Mouse (Mus musculus) lung, embryonic 16.5 days (tissue): ENCODE measurements around the gene Lrp2. TPM values are rescaled to one million over a fixed set of nuclear protein-coding genes. Genes with fewer than 3 reads are reported as not detected.

Experiments
- ATAC-seq: fragments of 200-750 bp; cut with Nextera tagmentation; 2 replicates; pipeline ENCODE4 v1.8.0; 2017; ENCODE audit warnings: low read depth, mild to moderate bottlenecking, moderate library complexity
- H3K27ac ChIP-seq: fragments of 300-500 bp; sonication (generic); 2 replicates; pipeline ENCODE4 v1.5.1; 2014; ENCODE audit warnings: mild to moderate bottlenecking, control low read depth, low read length
- H3K27me3 ChIP-seq: fragments of 300-500 bp; sonication (generic); 2 replicates; pipeline ENCODE4 v1.6.1; 2014; ENCODE audit warnings: low read depth, low read length, mixed read lengths; ENCODE audit not compliant: control insufficient read depth, insufficient read depth
- H3K36me3 ChIP-seq: fragments of 300-500 bp; sonication (generic); 2 replicates; pipeline ENCODE4 v1.6.1; 2014; ENCODE audit warnings: low read length; ENCODE audit not compliant: control insufficient read depth, insufficient read depth
- H3K4me1 ChIP-seq: fragments of 300-500 bp; sonication (generic); replicated peaks from 2 replicates; pipeline ENCODE4 v1.6.1; 2014; ENCODE audit warnings: low read length, mixed read lengths; ENCODE audit not compliant: control insufficient read depth, insufficient read depth
- H3K4me2 ChIP-seq: fragments of 300-500 bp; sonication (generic); 2 replicates; pipeline ENCODE4 v1.6.1; 2014; ENCODE audit warnings: low read depth, low read length, control low read depth
- H3K4me3 ChIP-seq: fragments of 300-500 bp; sonication (generic); 2 replicates; pipeline ENCODE4 v1.5.1; 2014; ENCODE audit warnings: mild to moderate bottlenecking, low read length, control low read depth
- H3K9ac ChIP-seq: fragments of 300-500 bp; sonication (generic); 2 replicates; pipeline ENCODE4 v1.6.1; 2014; ENCODE audit warnings: low read length, control low read depth
- H3K9me3 ChIP-seq: fragments of 300-500 bp; sonication (generic); 2 replicates; pipeline ENCODE4 v1.6.1; 2016; ENCODE audit warnings: low read length; ENCODE audit not compliant: control insufficient read depth
- WGBS: fragments of 180-500 bp; shearing (Covaris S2); extraction: QIAGEN DNeasy Blood & Tissue Kit; methylation state at CpG from one replicate; pipeline ENCODE4 v1.1.7; 2014; 5-methylcytosine and 5-hydroxymethylcytosine counted together
- polyA plus RNA-seq: library from polyadenylated mRNA; unstranded; fragments of >200 nt; fragmentation: Nextera tagmentation; extraction: Ambion mirVana; gene quantifications from 2 replicates; pipeline ENCODE4 v1.2.1, GENCODE M21; 2015

The Lrp2 gene
- 0.29 and 0.39 TPM in 2 replicates for polyA plus RNA-seq

DNA sequence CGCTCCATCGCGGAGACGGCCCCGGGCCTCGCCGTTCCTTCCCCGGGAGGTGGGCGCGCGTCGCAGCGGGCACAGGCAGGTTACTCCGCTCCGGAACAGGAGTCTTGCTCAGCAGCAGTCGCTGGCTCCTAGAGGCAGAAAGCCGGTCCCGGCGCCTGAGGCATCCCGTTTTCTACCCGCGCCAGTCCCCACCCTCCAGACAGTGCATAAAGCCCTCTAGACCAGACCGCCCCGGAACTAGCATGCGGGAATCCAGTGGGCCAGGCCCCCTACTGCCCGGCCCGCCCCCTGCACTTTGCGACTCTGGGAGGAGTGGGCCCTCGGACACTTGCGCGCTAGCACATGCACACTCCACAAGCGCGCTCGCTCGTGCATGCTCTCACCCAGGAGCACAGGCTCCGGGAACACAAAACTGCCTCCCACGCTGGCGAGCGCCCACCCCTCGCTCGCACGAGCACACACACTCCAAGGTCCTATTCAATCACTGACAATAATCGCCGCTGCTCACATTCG is at the start of gene Lrp2:
Gene Lrp2, minus strand, starts transcription at position 180 of the 513 bp plus-strand sequence.
- H3K9me3 ChIP-seq = no peaks in the 10 kb centered on the region
- H3K4me1 ChIP-seq = peaks cover 25% of the 10 kb centered on the region
- no peak within 1 kb of the TSS for H3K27ac ChIP-seq
- WGBS = under 1% methylated on average over 45 of the region's 45 CpGs
- peak within 1 kb of the TSS; percentile 99 for H3K4me2 ChIP-seq
- ATAC-seq = peak; percentile 76
- H3K4me3 ChIP-seq = peak within 1 kb of the TSS; percentile 65
- H3K27me3 ChIP-seq = peaks cover 55% of the 10 kb centered on the region
- no peaks in the 10 kb centered on the region for H3K36me3 ChIP-seq
- peak within 1 kb of the TSS; percentile 49 for H3K9ac ChIP-seq

DNA sequence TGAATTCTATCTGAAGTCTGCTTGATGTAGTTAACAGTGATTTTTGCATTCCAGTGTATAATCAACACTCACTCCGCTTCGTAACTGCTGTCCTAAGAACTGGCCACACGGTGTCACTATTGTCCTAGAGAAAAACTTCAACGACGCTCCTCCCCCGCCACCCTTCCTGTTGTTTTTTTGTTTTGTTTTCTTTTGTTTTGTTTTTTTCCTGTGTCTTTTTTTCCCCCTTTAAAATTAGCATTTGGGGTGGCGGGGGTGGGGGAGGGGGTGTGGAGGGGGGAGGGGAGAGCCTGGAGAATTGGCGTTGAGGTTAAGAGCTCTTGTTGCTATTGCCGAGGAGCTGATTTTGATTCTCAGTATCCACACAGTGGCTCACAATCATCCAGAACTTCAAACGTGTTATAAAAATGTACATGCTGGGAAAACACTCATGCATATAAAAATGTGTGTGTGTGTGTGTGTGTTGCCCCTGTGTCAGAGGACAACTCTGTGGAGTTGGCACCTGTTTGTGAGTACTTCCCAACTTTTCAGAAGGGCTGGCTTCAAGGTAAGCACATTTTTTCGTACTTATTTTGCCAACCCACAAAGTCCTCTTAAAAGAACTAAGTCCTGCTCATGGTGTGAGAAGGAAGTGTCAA is 49.3 kb upstream of the Lrp2 start:
- Histone ChIP-seq H3K4me3 (peak overlapping the region; percentile 44), H3K4me1 (0 out of 2 replicates have a peak, but pooled peaks cover 5% of the 10 kb centered on the region), H3K9me3 (no peaks in the 10 kb centered on the region), H3K9ac (peak overlapping the region; percentile 27; the same call in 1 of the 2 replicates), H3K27me3 (no peaks in the 10 kb centered on the region), H3K27ac (no peak overlapping the region), H3K36me3 (no peaks in the 10 kb centered on the region), H3K4me2 (peak overlapping the region; percentile 37)
- ATAC-seq = peak; percentile 29; the same call in 1 of the 2 replicates
- 7% methylated on average over 11 of the region's 11 CpGs for WGBS

DNA sequence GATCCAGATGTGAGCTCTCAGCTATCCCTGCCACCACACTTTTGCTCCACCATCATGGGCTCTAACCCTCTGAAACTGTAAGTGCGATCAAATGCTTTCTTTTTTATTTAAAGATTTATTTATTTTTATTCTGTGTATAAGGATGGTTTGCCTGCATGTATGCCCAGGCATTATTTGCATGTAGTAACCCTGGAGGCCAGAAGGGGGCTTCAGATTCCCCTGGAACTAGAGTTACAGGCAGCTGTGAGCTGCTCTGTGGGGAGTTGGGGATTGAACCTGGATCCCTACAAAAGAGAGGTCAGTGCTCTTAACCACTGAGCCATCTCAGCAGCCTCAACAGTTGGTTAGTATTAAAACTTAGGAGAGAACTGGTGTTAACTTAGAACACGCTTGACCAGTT is 45.6 kb upstream of the Lrp2 start:
- ATAC-seq = no peak
- 87% methylated on average over 2 of the region's 2 CpGs for WGBS
- no peaks in the 10 kb centered on the region for H3K27me3 ChIP-seq
- H3K4me3 ChIP-seq = no peak overlapping the region
- 0 out of 2 replicates have a peak, but pooled peaks cover 5% of the 10 kb centered on the region for H3K4me1 ChIP-seq
- H3K9me3 ChIP-seq = no peaks in the 10 kb centered on the region
- no peak overlapping the region for H3K9ac ChIP-seq
- H3K27ac ChIP-seq = peak overlapping the region; percentile 53
- H3K4me2 ChIP-seq = no peak overlapping the region
- no peaks in the 10 kb centered on the region for H3K36me3 ChIP-seq

- H3K4me3 ChIP-seq = no peak overlapping the region
- H3K4me2 ChIP-seq = no peak overlapping the region
- no peaks in the 10 kb centered on the region for H3K27me3 ChIP-seq
- H3K36me3 ChIP-seq = no peaks in the 10 kb centered on the region
- no peaks in the 10 kb centered on the region for H3K9me3 ChIP-seq
- whole genome bisulfite sequencing = 57% methylated on average over 5 of the region's 5 CpGs
- peak overlapping the region; percentile 63 for H3K27ac ChIP-seq
- no peak overlapping the region for H3K9ac ChIP-seq
- 0 out of 2 replicates have a peak, but pooled peaks cover 5% of the 10 kb centered on the region for H3K4me1 ChIP-seq
- ATAC-seq = peak; percentile 86
Measured at GRCm38 (mm10) chr2:69630792-69631191, 44.9 kb upstream of the Lrp2 start.

DNA sequence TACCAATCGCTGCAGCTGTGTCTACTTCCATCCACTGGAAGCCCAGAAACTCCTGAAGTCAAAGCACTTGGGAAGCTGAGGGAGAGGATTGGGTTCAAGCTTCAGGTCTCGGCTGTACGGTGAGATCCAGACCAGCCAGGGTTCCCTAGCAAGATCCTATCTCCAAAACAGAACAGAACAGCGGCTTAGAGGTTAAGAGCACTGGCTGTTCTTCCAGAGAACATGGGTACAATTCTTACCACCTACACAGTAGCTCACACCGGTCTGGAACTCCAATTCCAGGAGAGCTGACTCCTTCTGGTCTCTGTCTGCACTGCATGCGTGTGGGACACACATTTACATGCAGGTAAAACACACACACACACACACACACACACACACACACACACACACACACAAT is 44.0 kb upstream of the Lrp2 start:
- no peak for ATAC-seq
- WGBS = 83% methylated on average over 6 of the region's 6 CpGs
- no peaks in the 10 kb centered on the region for H3K9me3 ChIP-seq
- no peak overlapping the region for H3K4me2 ChIP-seq
- no peak overlapping the region for H3K27ac ChIP-seq
- H3K4me3 ChIP-seq = no peak overlapping the region
- H3K36me3 ChIP-seq = no peaks in the 10 kb centered on the region
- no peaks in the 10 kb centered on the region for H3K27me3 ChIP-seq
- H3K9ac ChIP-seq = no peak overlapping the region
- 0 out of 2 replicates have a peak, but pooled peaks cover 3% of the 10 kb centered on the region for H3K4me1 ChIP-seq

DNA sequence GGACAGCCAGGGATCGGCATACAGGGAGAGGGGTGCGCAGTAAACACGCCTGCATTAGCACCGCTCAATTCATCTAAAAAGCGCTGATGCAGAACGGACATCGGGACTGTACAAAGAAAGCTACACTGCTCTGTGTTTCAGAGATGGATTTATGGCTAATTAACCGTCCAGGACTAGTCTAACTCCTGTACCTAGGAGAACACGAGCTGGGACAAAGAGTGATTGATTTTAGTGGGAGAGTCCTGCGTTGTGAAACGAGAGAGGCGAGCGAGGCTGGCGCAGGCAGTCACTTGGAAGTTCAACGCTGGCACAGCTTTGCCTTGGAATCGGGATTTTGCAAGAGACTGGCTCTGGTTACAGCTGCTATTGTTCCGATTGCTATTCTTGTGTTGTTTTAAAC is 43.4 kb upstream of the Lrp2 start:
- no peaks in the 10 kb centered on the region for H3K27me3 ChIP-seq
- 67% methylated on average over 17 of the region's 17 CpGs for WGBS
- H3K4me1 ChIP-seq = 0 out of 2 replicates have a peak, but pooled peaks cover 3% of the 10 kb centered on the region
- H3K27ac ChIP-seq = no peak overlapping the region
- no peak overlapping the region for H3K4me3 ChIP-seq
- ATAC-seq = no peak
- no peak overlapping the region for H3K4me2 ChIP-seq
- no peaks in the 10 kb centered on the region for H3K9me3 ChIP-seq
- H3K36me3 ChIP-seq = no peaks in the 10 kb centered on the region
- no peak overlapping the region for H3K9ac ChIP-seq

DNA sequence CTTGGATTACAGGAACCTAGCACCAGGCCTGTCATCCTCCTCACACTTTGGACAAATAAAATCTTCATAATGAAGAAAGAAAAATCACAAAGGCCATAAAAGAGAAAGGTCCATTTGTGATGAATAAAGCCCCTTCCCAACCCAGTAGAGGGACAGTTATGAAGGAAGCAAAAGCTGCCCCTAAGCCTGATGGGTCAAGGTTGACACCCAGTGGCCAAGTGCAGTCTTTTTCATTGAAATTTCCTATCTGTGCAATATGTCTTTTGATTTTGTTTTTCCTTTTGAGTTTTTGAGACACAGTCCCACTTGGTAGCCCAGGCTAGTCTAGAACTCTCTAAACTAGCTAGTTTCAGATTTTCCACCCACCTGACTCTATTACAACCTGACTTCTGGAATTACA is 33.4 kb upstream of the Lrp2 start:
- H3K27ac ChIP-seq = no peak overlapping the region
- H3K36me3 ChIP-seq = no peaks in the 10 kb centered on the region
- no peaks in the 10 kb centered on the region for H3K4me1 ChIP-seq
- no peaks in the 10 kb centered on the region for H3K9me3 ChIP-seq
- no peak for ATAC-seq
- no peak overlapping the region for H3K4me2 ChIP-seq
- no peaks in the 10 kb centered on the region for H3K27me3 ChIP-seq
- H3K4me3 ChIP-seq = no peak overlapping the region
- H3K9ac ChIP-seq = no peak overlapping the region

DNA sequence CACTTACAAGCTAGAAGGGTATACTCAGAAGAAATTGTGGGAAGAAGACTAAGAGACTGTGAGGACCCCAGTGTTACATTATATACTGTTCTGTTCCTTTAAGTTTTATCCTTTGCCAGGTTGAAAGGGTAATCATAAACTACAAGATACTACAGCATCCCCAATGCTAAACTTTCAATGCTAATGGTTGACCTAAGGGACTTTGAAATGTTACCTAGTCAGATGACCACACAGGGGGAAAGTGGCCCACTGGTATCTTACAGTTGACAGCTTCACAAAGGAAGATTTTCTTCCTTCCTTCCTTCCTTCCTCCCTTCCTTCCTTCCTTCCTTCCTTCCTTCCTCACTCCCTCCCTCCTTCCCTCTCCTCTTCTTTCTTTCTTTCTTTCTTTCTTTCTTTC is 32.5 kb upstream of the Lrp2 start:
- no peak for ATAC-seq
- H3K9me3 ChIP-seq = no peaks in the 10 kb centered on the region
- H3K4me2 ChIP-seq = no peak overlapping the region
- H3K36me3 ChIP-seq = no peaks in the 10 kb centered on the region
- H3K27ac ChIP-seq = no peak overlapping the region
- H3K27me3 ChIP-seq = no peaks in the 10 kb centered on the region
- no peaks in the 10 kb centered on the region for H3K4me1 ChIP-seq
- no peak overlapping the region for H3K4me3 ChIP-seq
- H3K9ac ChIP-seq = no peak overlapping the region

DNA sequence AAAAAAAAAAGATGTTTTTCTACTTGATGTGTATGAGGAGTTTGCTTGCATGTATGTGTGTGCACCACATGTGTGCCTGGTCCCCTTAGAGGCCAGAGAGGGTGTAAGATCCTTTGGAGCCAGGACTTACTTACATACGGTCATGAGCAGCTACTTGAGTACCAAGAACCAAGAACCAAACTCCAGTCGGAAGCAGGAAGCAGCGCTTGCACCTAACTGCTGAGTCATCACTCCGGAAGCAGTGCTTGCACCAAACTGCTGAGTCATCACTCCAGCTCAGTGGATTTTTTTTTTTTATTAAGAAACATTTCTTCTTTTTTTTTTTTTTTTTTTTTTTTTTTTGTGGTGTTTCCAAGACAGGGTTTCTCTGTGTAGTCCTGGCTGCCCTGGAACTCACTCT is 27.4 kb upstream of the Lrp2 start:
- WGBS = 55% methylated on average over 4 of the region's 4 CpGs
- Histone ChIP-seq H3K27ac (no peak overlapping the region), H3K36me3 (no peaks in the 10 kb centered on the region), H3K4me3 (no peak overlapping the region), H3K4me1 (peaks cover 4% of the 10 kb centered on the region; the same call in 1 of the 2 replicates), H3K9ac (no peak overlapping the region), H3K9me3 (no peaks in the 10 kb centered on the region), H3K27me3 (no peaks in the 10 kb centered on the region), H3K4me2 (no peak overlapping the region)
- ATAC-seq = no peak
